Mouse (Mus musculus) midbrain, embryonic 16.5 days (tissue): ENCODE results near the gene Adamts6. TPM values are rescaled to one million over a fixed set of nuclear protein-coding genes. Genes with fewer than 3 reads are reported as not detected.

Experiments used
- ATAC-seq: fragments of 200-750 bp; cut with Nextera tagmentation; 2 replicates; pipeline ENCODE4 v1.8.0; 2017; ENCODE audit warnings: moderate TSS enrichment
- H3K27ac ChIP-seq: fragments of 300-500 bp; sonication (generic); 2 replicates; pipeline ENCODE4 v1.5.1; 2014; ENCODE audit warnings: mild to moderate bottlenecking, low read length, mixed read lengths
- H3K27me3 ChIP-seq: fragments of 300-500 bp; sonication (generic); 2 replicates; pipeline ENCODE4 v1.6.1; 2014; ENCODE audit warnings: low read depth, low read length, mixed read lengths; ENCODE audit not compliant: control insufficient read depth, insufficient read depth
- H3K36me3 ChIP-seq: fragments of 300-500 bp; sonication (generic); 2 replicates; pipeline ENCODE4 v1.6.1; 2014; ENCODE audit warnings: mild to moderate bottlenecking, low read length, moderate library complexity, mixed read lengths; ENCODE audit not compliant: control insufficient read depth, insufficient read depth
- H3K4me1 ChIP-seq: fragments of 300-500 bp; sonication (generic); 2 replicates; pipeline ENCODE4 v1.6.1; 2014; ENCODE audit warnings: mild to moderate bottlenecking, low read length, mixed read lengths; ENCODE audit not compliant: control insufficient read depth, insufficient read depth
- H3K4me2 ChIP-seq: fragments of 300-500 bp; sonication (generic); 2 replicates; pipeline ENCODE4 v1.6.1; 2014; ENCODE audit warnings: mild to moderate bottlenecking, low read length, mixed read lengths
- H3K4me3 ChIP-seq: fragments of 300-500 bp; sonication (generic); 2 replicates; pipeline ENCODE4 v1.5.1; 2014; ENCODE audit warnings: low read depth, mild to moderate bottlenecking, low read length, moderate library complexity, mixed read lengths
- H3K9ac ChIP-seq: fragments of 300-500 bp; sonication (generic); 2 replicates; pipeline ENCODE4 v1.6.1; 2014; ENCODE audit warnings: low read depth, low read length, mixed read lengths
- H3K9me3 ChIP-seq: fragments of 300-500 bp; sonication (generic); replicated peaks from 2 replicates; pipeline ENCODE4 v1.6.1; 2014; ENCODE audit warnings: mild to moderate bottlenecking, low read length, mixed read lengths; ENCODE audit not compliant: control insufficient read depth, poor library complexity, severe bottlenecking
- WGBS: fragments of 180-500 bp; shearing (Covaris S2); extraction: QIAGEN DNeasy Blood & Tissue Kit; methylation state at CpG from one replicate; pipeline ENCODE4 v1.1.7; 2014; 5-methylcytosine and 5-hydroxymethylcytosine counted together
- polyA plus RNA-seq: library from polyadenylated mRNA; unstranded; fragments of >200 nt; fragmentation: Nextera tagmentation; extraction: Ambion mirVana; gene quantifications from 2 replicates; pipeline ENCODE4 v1.2.1, GENCODE M21; 2015

Adamts6 gene
- polyA plus RNA-seq, 1 experiment from 2014 or later: 1.5 TPM

DNA sequence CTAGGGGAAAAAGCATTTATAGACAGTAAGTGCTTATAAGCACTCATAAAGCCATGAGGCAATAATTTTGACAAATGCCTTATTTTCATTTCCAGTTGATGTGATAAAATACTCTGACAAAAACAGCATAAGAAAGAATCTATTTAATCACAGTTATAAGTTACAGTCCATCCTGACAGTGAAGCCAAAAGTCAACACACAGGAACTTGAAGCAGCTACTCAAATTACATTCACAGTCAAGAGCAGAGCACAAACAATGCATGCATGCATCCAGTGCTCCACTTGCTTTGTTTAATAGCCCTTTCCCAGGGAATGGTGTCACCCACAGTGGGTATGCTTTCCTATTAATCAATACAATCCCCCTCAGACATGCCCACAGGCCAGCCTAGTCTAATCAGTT is 159.8 kb downstream of the Adamts6 start:
- Histone ChIP-seq H3K4me2 (no peak overlapping the region), H3K4me1 (no peaks in the 10 kb centered on the region), H3K4me3 (no peak overlapping the region), H3K27me3 (no peaks in the 10 kb centered on the region), H3K9me3 (no peaks in the 10 kb centered on the region), H3K9ac (no peak overlapping the region), H3K36me3 (no peaks in the 10 kb centered on the region), H3K27ac (no peak overlapping the region)
- ATAC-seq: no peak

DNA sequence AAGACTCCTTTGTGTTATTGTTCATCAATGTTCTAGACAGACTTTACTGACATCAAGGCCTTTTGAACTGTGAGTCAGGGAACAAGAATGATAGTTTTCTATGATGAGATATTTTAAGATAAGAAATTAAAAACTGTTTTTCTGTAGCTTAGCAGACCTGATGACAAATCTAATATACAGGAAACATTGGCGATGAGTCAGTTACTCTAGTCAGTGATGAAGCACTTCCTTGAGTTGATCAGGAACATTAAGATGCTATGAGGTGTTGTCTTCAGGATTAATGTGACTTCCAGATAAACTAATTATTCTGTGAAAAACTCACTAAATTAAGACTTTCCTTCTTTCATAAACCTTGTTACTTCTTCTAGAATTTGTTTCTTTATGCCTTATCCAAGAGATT is 160.7 kb downstream of the Adamts6 start:
- Histone ChIP-seq H3K4me1 (no peaks in the 10 kb centered on the region), H3K4me3 (no peak overlapping the region), H3K4me2 (no peak overlapping the region), H3K36me3 (no peaks in the 10 kb centered on the region), H3K9ac (no peak overlapping the region), H3K27me3 (no peaks in the 10 kb centered on the region), H3K27ac (no peak overlapping the region), H3K9me3 (no peaks in the 10 kb centered on the region)
- 97% methylated on average over 1 of the region's 1 CpGs for WGBS
- ATAC-seq: no peak

DNA sequence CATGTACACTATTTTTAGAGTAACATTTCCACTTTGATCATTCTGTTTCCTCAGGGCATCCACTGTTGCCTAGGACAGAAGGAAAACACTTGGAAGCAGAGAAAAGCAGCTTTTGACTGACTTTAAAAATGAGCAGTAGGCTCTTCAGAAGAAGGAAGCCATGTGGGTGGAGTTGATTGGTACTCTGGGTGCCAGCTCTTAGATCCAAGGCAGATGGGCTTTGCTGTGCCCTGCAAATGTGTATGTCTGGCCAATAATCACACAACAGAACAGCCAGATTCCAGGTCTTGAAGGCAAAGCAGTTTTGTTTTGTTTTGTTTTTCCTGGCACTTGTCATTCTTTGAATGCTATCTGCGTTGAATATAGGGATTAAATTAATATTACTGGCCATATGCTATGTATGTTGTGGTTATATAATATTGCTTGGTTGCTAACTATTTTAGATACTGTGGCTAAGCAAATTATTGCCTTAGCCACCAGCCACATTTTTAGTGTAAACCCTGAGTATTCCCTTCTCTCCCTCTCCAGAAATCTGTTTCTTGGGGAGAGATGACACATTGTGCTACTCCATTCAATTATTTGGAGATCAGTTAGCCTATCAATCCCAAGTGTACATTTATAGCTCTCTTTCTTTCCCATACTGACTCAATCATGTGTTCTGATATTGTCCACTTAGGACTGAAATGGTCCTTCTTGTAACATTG is 165.8 kb downstream of the Adamts6 start:
- Histone ChIP-seq H3K27me3 (no peaks in the 10 kb centered on the region), H3K36me3 (no peaks in the 10 kb centered on the region), H3K9me3 (no peaks in the 10 kb centered on the region), H3K4me2 (no peak overlapping the region), H3K27ac (no peak overlapping the region), H3K9ac (no peak overlapping the region), H3K4me1 (no peaks in the 10 kb centered on the region), H3K4me3 (no peak overlapping the region)
- ATAC-seq: no peak
- 95% methylated on average over 1 of the region's 1 CpGs for WGBS

DNA sequence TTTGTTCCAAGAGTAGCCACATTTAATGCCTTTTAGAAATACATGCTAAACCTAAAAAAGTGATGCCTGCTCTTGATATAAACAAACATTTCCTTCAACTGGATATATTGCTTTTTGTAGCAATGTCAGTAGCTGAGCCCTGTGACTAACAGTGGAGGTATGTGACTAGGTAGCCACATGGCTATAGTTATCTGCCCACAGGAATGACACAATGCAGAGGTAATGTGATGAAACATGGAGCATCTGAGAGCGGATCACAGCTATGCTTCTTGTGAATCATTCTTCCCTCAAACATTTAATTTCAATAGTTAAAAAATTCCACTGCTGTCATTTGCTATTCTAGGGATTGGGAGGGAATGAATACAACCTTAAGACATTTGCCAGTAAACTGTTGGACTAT is 172.7 kb downstream of the Adamts6 start:
- Histone ChIP-seq H3K9ac (no peak overlapping the region), H3K27me3 (no peaks in the 10 kb centered on the region), H3K36me3 (no peaks in the 10 kb centered on the region), H3K4me2 (no peak overlapping the region), H3K4me3 (no peak overlapping the region), H3K9me3 (no peaks in the 10 kb centered on the region), H3K4me1 (no peaks in the 10 kb centered on the region), H3K27ac (no peak overlapping the region)
- ATAC-seq: no peak
- 100% methylated on average over 1 of the region's 1 CpGs for WGBS

DNA sequence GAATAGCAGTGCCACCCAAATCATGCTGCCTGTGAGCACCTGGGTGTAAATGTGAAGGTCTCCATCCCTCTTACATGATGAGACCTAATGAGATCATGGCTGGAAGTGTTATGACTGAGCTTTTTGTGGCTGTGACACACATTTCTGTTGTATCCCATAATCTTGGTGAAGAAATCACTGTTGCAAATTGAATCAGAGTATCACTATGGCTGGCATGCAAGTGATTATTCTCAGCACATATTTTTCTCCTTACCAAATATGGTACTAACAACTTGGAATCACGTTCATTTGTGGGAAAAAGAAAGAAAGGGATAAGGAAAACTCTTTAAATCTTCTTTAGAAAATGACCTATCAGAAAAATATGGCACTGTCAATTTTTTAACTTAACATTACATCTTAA is 180.4 kb downstream of the Adamts6 start:
- H3K4me3 ChIP-seq: no peak overlapping the region
- H3K4me1 ChIP-seq: no peaks in the 10 kb centered on the region
- H3K27ac ChIP-seq: no peak overlapping the region
- H3K4me2 ChIP-seq: no peak overlapping the region
- no peak overlapping the region for H3K9ac ChIP-seq
- 88% methylated on average over 1 of the region's 1 CpGs for WGBS
- ATAC-seq: no peak
- H3K27me3 ChIP-seq: no peaks in the 10 kb centered on the region
- H3K9me3 ChIP-seq: no peaks in the 10 kb centered on the region
- H3K36me3 ChIP-seq: no peaks in the 10 kb centered on the region

DNA sequence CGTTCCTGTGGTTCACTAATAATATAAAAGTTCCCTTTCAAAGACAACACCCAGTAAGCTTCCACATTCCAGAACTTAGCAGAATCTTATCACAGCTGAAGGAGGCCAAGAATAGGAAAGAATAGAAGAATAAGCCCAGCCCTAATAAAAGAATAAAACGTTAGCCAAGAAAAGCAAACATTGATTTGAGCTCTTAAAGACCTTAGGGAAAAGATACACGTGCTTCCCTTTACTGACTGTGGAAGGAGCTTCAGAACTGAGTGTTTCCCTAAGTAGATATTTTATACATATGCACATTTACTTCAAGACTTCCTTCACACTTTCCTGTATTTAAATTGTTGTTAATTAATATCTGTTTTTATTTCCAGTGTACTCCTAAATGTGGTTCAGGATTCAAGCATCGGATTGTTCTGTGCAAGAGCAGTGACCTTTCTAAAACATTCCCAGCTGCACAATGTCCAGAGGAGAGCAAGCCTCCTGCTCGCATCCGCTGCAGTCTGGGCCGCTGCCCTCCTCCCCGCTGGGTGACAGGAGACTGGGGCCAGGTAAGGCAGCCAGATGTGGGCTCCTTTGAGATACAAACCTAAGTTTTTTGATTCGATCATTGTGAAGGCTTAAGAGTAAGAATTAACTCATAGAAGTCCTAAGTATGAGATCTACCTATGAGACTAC is 188.8 kb downstream of the Adamts6 start:
- ATAC-seq: no peak
- Histone ChIP-seq H3K4me1 (no peaks in the 10 kb centered on the region), H3K27ac (no peak overlapping the region), H3K4me2 (no peak overlapping the region), H3K27me3 (no peaks in the 10 kb centered on the region), H3K36me3 (no peaks in the 10 kb centered on the region), H3K4me3 (no peak overlapping the region), H3K9me3 (no peaks in the 10 kb centered on the region), H3K9ac (no peak overlapping the region)
- WGBS: 83% methylated on average over 9 of the region's 9 CpGs

DNA sequence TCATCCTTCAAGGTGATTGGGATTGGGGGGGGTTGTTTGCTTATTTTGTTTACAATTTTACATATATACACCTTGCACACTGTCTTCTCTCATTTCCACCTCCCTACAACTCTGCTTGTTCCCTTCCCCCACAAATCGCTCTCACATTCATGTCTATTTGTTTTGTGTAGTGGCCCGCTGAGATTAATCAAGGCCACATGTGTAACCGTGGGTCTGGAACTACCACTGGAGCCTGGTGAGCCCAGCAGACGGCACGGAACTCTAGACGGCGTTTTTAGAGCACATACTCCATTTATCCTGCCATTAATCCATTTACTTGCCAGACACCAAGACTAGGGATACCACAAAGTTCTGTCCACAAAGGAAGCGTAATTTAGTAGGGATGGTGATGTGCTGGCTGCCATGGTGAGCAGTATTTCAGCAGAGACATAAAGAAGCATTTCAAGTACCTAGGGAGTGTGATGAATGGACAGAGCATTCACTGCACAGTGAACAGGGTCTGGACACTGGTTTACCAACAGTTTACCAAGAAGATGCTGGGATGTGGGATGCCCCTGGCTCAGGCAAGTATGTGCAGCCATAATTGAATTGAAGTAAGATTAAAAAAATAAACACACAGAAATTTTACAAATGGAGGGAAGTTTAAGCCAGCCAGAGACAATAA is 194.9 kb downstream of the Adamts6 start:
- no peak overlapping the region for H3K27ac ChIP-seq

DNA sequence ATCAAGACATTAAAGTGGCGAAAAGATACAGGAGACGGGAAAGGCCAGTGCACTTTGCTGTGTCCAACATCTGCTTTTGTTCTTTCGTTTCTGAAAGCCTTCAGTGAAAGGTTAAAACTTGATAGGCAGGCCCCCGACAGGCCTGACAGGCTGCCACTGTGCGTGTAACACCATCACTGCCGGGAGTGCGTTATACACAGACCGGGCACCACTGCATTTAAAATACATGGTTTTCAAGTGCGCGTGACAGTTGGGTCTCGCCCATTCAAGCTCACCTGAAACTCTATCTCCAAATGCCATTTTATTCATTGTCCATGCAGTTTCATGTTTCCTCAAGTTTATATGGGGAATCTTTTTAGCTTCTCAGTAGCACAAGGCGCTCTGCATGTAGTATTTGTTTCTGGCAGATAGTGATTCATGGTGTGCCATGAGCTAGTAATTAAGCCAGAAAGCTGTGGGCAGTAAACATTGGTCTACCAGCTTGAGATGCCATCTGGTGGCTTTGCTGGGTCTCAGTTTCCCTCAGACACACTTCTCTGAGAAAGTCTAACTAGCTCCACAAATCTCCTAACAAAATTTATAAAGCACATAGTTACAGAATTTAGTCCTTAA is 195.6 kb downstream of the Adamts6 start:
- H3K9ac ChIP-seq: no peak overlapping the region
- no peak overlapping the region for H3K4me3 ChIP-seq
- H3K27me3 ChIP-seq: no peaks in the 10 kb centered on the region
- WGBS: 90% methylated on average over 12 of the region's 12 CpGs
- H3K36me3 ChIP-seq: no peaks in the 10 kb centered on the region
- no peaks in the 10 kb centered on the region for H3K9me3 ChIP-seq
- H3K4me2 ChIP-seq: no peak overlapping the region
- H3K27ac ChIP-seq: no peak overlapping the region
- H3K4me1 ChIP-seq: no peaks in the 10 kb centered on the region
- no peak for ATAC-seq

More for the DNA sequence above, 194.9 kb downstream of the Adamts6 start:
- no peaks in the 10 kb centered on the region for H3K27me3 ChIP-seq
- ATAC-seq: no peak
- H3K9me3 ChIP-seq: no peaks in the 10 kb centered on the region
- H3K4me2 ChIP-seq: no peak overlapping the region
- no peaks in the 10 kb centered on the region for H3K36me3 ChIP-seq
- H3K4me1 ChIP-seq: no peaks in the 10 kb centered on the region
- WGBS: 78% methylated on average over 8 of the region's 8 CpGs
- H3K9ac ChIP-seq: no peak overlapping the region
- no peak overlapping the region for H3K4me3 ChIP-seq
